Mouse (Mus musculus) hindbrain, embryonic 16.5 days (tissue): ENCODE measurements around the gene Pipox. TPM values are rescaled to one million over a fixed set of nuclear protein-coding genes. Genes with fewer than 3 reads are reported as not detected.

Experiments used
- ATAC-seq: fragments of 200-750 bp; cut with Nextera tagmentation; 2 replicates; pipeline ENCODE4 v1.8.0; 2017; ENCODE audit warnings: moderate TSS enrichment, moderate library complexity
- H3K27ac ChIP-seq: fragments of 300-500 bp; sonication (generic); 2 replicates; pipeline ENCODE4 v1.5.1; 2014; ENCODE audit warnings: low read depth, mild to moderate bottlenecking, control low read depth, low read length, moderate library complexity
- H3K27me3 ChIP-seq: fragments of 300-500 bp; sonication (generic); replicated peaks from 2 replicates; pipeline ENCODE4 v1.6.1; 2014; ENCODE audit warnings: low read length; ENCODE audit not compliant: control insufficient read depth, insufficient read depth
- H3K36me3 ChIP-seq: fragments of 300-500 bp; sonication (generic); 2 replicates; pipeline ENCODE4 v1.6.1; 2014; ENCODE audit warnings: mild to moderate bottlenecking, low read length, moderate library complexity, mixed read lengths; ENCODE audit not compliant: control insufficient read depth, insufficient read depth
- H3K4me1 ChIP-seq: fragments of 300-500 bp; sonication (generic); 2 replicates; pipeline ENCODE4 v1.6.1; 2014; ENCODE audit warnings: low read depth, low read length; ENCODE audit not compliant: control insufficient read depth, insufficient read depth
- H3K4me2 ChIP-seq: fragments of 300-500 bp; sonication (generic); 2 replicates; pipeline ENCODE4 v1.6.1; 2014; ENCODE audit warnings: mild to moderate bottlenecking, low read length, control low read depth, moderate library complexity
- H3K4me3 ChIP-seq: fragments of 300-500 bp; sonication (generic); 2 replicates; pipeline ENCODE4 v1.5.1; 2014; ENCODE audit warnings: mild to moderate bottlenecking, low read length, control low read depth, moderate library complexity
- H3K9ac ChIP-seq: fragments of 300-500 bp; sonication (generic); 2 replicates; pipeline ENCODE4 v1.6.1; 2014; ENCODE audit warnings: low read depth, mild to moderate bottlenecking, control low read depth, low read length, moderate library complexity
- H3K9me3 ChIP-seq: fragments of 300-500 bp; sonication (generic); 2 replicates; pipeline ENCODE4 v1.6.1; 2014; ENCODE audit warnings: mild to moderate bottlenecking, low read length, moderate library complexity; ENCODE audit not compliant: control insufficient read depth
- WGBS: fragments of 180-500 bp; shearing (Covaris S2); extraction: QIAGEN DNeasy Blood & Tissue Kit; methylation state at CpG from one replicate; pipeline ENCODE4 v1.1.7; 2014; 5-methylcytosine and 5-hydroxymethylcytosine counted together
- polyA plus RNA-seq: library from polyadenylated mRNA; unstranded; fragments of >200 nt; fragmentation: Nextera tagmentation; extraction: Ambion mirVana; gene quantifications from 2 replicates; pipeline ENCODE4 v1.2.1, GENCODE M21; 2015

Gene Pipox
- polyA plus RNA-seq, 1 experiment from 2014 or later: 5.9 TPM

GRCm38 (mm10) chr11:77860947-77861346 is 32.9 kb downstream of the Pipox start:
- Histone ChIP-seq H3K4me1 (peaks cover 30% of the 10 kb centered on the region), H3K27ac (no peak overlapping the region), H3K4me3 (no peak overlapping the region), H3K27me3 (no peaks in the 10 kb centered on the region), H3K4me2 (no peak overlapping the region), H3K36me3 (peaks cover 13% of the 10 kb centered on the region; the same call in 1 of the 2 replicates), H3K9me3 (no peaks in the 10 kb centered on the region), H3K9ac (no peak overlapping the region)
- ATAC-seq: no peak
- WGBS: 54% methylated on average over 9 of the region's 9 CpGs

GRCm38 (mm10) chr11:77858589-77858988 is 35.3 kb downstream of the Pipox start:
- ATAC-seq: no peak
- H3K27me3 ChIP-seq: no peaks in the 10 kb centered on the region
- H3K4me2 ChIP-seq: no peak overlapping the region
- 26% methylated on average over 9 of the region's 9 CpGs for WGBS
- no peak overlapping the region for H3K9ac ChIP-seq
- no peaks in the 10 kb centered on the region for H3K9me3 ChIP-seq
- H3K27ac ChIP-seq: peak overlapping the region; percentile 60
- H3K4me1 ChIP-seq: peaks cover 50% of the 10 kb centered on the region
- H3K36me3 ChIP-seq: peaks cover 15% of the 10 kb centered on the region
- no peak overlapping the region for H3K4me3 ChIP-seq

GRCm38 (mm10) chr11:77857089-77857488 is 36.8 kb downstream of the Pipox start:
- Histone ChIP-seq H3K27me3 (no peaks in the 10 kb centered on the region), H3K4me1 (peaks cover 50% of the 10 kb centered on the region), H3K4me3 (no peak overlapping the region), H3K9me3 (no peaks in the 10 kb centered on the region), H3K27ac (peak overlapping the region; percentile 69; the same call in 1 of the 2 replicates), H3K4me2 (no peak overlapping the region), H3K36me3 (peaks cover 21% of the 10 kb centered on the region), H3K9ac (no peak overlapping the region)
- ATAC-seq: no peak
- 72% methylated on average over 6 of the region's 6 CpGs for WGBS

- no peak overlapping the region for H3K4me2 ChIP-seq
- WGBS: 24% methylated on average over 15 of the region's 15 CpGs
- peaks cover 65% of the 10 kb centered on the region for H3K4me1 ChIP-seq
- peaks cover 20% of the 10 kb centered on the region for H3K36me3 ChIP-seq
- H3K27me3 ChIP-seq: no peaks in the 10 kb centered on the region
- no peak for ATAC-seq
- no peak overlapping the region for H3K4me3 ChIP-seq
- peak overlapping the region; percentile 76 for H3K27ac ChIP-seq
- H3K9me3 ChIP-seq: no peaks in the 10 kb centered on the region
- peak overlapping the region; percentile 50; the same call in 1 of the 2 replicates for H3K9ac ChIP-seq
Measured at GRCm38 (mm10) chr11:77855396-77855795, 38.5 kb downstream of the Pipox start.

GRCm38 (mm10) chr11:77854641-77855040 is 39.3 kb downstream of the Pipox start:
- H3K36me3 ChIP-seq: peaks cover 15% of the 10 kb centered on the region
- peak overlapping the region; percentile 50; the same call in 1 of the 2 replicates for H3K9ac ChIP-seq
- H3K4me3 ChIP-seq: no peak overlapping the region
- H3K9me3 ChIP-seq: no peaks in the 10 kb centered on the region
- no peak overlapping the region for H3K4me2 ChIP-seq
- WGBS: 39% methylated on average over 3 of the region's 3 CpGs
- no peak for ATAC-seq
- H3K27ac ChIP-seq: peak overlapping the region; percentile 76
- H3K4me1 ChIP-seq: peaks cover 71% of the 10 kb centered on the region
- H3K27me3 ChIP-seq: no peaks in the 10 kb centered on the region

- no peak overlapping the region for H3K4me3 ChIP-seq
- no peak overlapping the region for H3K9ac ChIP-seq
- 93% methylated on average over 17 of the region's 17 CpGs for WGBS
- H3K27ac ChIP-seq: no peak overlapping the region
- H3K36me3 ChIP-seq: peaks cover 15% of the 10 kb centered on the region
- no peak for ATAC-seq
- H3K4me1 ChIP-seq: peaks cover 73% of the 10 kb centered on the region
- H3K27me3 ChIP-seq: no peaks in the 10 kb centered on the region
- no peak overlapping the region for H3K4me2 ChIP-seq
- H3K9me3 ChIP-seq: no peaks in the 10 kb centered on the region
Measured at GRCm38 (mm10) chr11:77852941-77853668, 40.8 kb downstream of the Pipox start.

- 58% methylated on average over 3 of the region's 3 CpGs for WGBS
- H3K27ac ChIP-seq: peak overlapping the region; percentile 90
- H3K4me3 ChIP-seq: no peak overlapping the region
- no peaks in the 10 kb centered on the region for H3K9me3 ChIP-seq
- no peak overlapping the region; the same call in 1 of the 2 replicates for H3K9ac ChIP-seq
- peaks cover 77% of the 10 kb centered on the region for H3K4me1 ChIP-seq
- ATAC-seq: no peak
- no peak overlapping the region for H3K4me2 ChIP-seq
- no peaks in the 10 kb centered on the region for H3K27me3 ChIP-seq
- H3K36me3 ChIP-seq: peaks cover 11% of the 10 kb centered on the region
Measured at GRCm38 (mm10) chr11:77852195-77852594, 41.7 kb downstream of the Pipox start.

GRCm38 (mm10) chr11:77851483-77852010 is 42.3 kb downstream of the Pipox start:
- Histone ChIP-seq H3K9ac (peak overlapping the region; percentile 24; the same call in 1 of the 2 replicates), H3K27me3 (no peaks in the 10 kb centered on the region), H3K4me1 (peaks cover 74% of the 10 kb centered on the region), H3K4me3 (no peak overlapping the region), H3K4me2 (no peak overlapping the region), H3K36me3 (peaks cover 11% of the 10 kb centered on the region), H3K9me3 (no peaks in the 10 kb centered on the region), H3K27ac (peak overlapping the region; percentile 90)
- 45% methylated on average over 6 of the region's 6 CpGs for WGBS
- ATAC-seq: no peak; the same call in 1 of the 2 replicates

GRCm38 (mm10) chr11:77850401-77851244 is 43.3 kb downstream of the Pipox start:
- 26% methylated on average over 24 of the region's 24 CpGs for WGBS
- Histone ChIP-seq H3K4me3 (0 out of 2 replicates have a peak overlapping the region, but pooled peaks have one; percentile 14), H3K27me3 (no peaks in the 10 kb centered on the region), H3K9ac (peak overlapping the region; percentile 25), H3K9me3 (no peaks in the 10 kb centered on the region), H3K4me1 (peaks cover 65% of the 10 kb centered on the region), H3K36me3 (peaks cover 13% of the 10 kb centered on the region), H3K27ac (peak overlapping the region; percentile 90), H3K4me2 (peak overlapping the region; percentile 43)
- ATAC-seq: peak; percentile 93
